Mouse (Mus musculus): Measurements from ENCODE around the gene Asb1. TPM values are rescaled to one million over a fixed set of nuclear protein-coding genes. Genes with fewer than 3 reads are reported as not detected.
A peak's percentile ranks its signal among the peaks of the same experiment; 100 is the strongest.

Gene Asb1
- total RNA-seq, 2 experiments from 2014 or later = 30.4 to 34.6 TPM

DNA sequence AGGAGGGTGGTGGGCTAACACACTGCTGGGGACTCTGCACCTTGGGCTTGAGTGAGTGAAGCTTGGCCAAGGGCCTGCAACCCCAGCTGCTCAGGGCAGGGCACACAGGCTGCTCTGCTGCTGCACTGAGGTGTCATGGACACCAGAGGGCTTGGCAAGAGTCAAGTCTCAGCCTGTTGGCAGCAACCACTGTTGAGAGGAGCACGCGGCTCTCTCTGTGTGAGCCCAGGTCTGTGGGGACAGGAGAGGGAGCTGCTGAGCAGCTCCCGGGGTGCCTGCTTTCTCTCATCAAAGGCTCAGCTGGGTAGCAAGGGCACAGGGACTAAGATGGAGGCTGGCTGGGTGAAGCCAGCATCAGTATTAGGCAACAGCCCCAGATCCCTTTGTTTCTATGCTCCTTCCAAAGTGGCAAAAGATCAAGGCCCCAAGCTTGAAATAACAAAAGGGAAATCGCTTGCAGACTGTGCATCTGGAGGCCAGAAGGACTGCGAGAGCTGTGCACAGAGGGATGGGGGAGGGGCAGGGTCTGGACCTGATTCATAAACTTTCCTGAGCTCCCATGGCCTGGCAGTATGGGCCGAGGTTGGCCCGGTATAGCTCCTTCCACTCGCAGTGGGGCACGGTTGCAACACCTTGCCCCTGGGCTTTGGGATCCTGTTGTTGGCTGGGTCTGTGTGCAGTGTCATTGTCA lies 60.5 kb downstream of the Asb1 start:
- intact Hi-C loops (cut with DNase I) = no loop called here
- peak; percentile 84 for DNase-seq

DNA sequence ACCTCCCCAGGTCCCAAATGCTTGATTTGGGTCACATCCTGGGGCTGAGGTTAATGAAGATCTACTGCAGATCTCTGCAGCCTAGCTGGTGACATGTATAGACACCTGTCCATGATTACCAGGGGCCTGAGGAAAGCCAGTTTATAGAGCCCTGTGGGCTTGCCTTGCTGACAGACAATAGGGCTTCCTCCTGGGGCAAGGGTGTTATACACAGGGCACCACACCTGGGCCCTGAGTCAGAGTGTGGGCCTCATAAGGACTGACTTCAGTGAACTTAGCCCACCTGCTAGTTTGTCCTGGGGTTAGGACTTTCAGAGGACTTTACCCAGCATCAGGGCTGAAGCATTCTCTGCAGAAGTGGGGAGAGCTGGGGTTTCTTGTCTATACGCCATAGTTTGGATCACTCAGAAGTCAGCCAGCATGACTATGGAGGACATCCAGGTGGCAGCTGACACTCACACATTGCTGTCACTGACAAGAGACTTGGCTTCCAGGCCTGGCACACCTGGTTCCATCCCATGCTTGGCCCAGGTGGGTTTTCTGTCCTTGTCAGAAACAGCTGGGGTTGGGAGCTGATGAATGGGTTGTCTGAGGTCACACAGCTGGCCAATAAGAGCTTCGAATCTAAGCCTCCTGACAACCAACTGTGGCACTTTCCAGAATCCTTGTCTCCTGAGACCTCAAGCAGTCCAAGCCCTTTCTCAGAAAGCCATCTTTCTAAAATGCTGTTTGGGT lies 61.2 kb downstream of the Asb1 start:
- intact Hi-C loops (cut with DNase I) = no loop called here
- no peak for DNase-seq

DNA sequence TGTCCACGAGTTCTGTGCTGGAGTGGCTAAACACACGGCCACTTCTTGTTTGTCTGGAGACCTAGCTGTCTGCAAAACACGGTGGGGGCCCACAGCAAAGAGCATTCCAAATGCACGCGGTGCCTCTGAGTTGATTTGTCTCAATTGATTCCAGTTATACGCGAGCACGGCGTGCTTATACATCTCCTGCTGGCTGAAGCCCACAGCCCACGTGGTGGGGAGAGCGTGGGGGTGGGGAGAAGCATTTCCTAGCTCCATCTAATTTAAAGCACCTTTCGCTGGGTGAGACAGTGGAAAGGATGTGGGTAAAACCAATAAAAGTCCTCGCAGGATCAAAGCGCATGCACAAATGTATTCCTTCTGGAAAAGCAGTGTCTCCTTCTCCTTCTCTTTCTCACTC lies 65.3 kb downstream of the Asb1 start:
- intact Hi-C loops (cut with DNase I) = no loop called here
- no peak for DNase-seq

DNA sequence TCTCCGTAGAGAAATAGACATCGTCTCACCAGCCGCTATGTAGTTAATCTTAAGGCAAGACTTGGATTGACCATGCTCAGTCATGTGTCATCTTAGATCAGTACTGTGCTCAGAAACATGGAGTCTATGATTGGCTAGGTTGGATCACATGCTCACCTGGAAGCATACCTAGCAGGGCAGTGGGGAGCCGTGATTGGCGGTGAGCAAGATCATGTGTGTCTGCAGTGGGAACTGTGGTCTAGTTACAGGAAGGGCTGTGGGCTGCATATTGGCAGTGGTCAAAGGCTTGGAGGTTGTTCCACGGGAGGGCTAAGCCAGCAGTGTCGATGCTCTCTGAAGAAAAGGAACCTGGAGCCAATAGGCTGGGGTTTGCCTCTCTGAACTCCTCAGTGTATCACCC lies 66.4 kb downstream of the Asb1 start:
- no peak for DNase-seq
- intact Hi-C loops (cut with DNase I) = no loop called here

DNA sequence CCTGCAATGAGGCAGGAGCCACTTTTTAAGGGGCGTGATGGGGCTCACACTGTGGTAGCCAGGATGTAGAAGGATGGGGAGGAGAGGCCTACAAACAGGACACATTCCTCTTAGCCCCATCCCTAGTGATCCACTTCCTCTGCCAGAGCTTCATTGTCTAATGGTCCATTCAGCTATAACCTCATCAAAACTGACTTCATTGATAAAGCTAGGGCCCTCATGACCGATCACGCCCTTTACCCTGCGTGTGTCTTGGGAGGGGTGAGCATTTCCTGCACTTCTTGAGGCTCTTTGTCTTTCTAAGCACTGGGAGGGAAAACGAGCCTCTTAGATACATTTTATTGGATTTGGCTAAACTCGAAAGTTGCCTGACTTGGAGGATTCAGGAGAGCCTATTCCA lies 66.8 kb downstream of the Asb1 start:
- no peak for DNase-seq
- intact Hi-C loops (cut with DNase I) = no loop called here

Other genes starting within 250 kb of the Asb1 start
- 10 to 100 TPM in 1 of 2 experiments, 1 to 10 TPM in 1; 9.2 to 11.3 TPM for gene Scly, start 242.2 kb upstream of the Asb1 start, total RNA-seq (2021)
- under 1 TPM in 1 of 2 experiments, not detected in 1; 0.14 TPM for gene Espnl, start 218.5 kb upstream of the Asb1 start, total RNA-seq (2021)
- gene Klhl30, start 189.5 kb upstream of the Asb1 start, total RNA-seq (2021) = not detected
- gene Erfe, start 174.1 kb upstream of the Asb1 start, total RNA-seq (2021) = under 1 TPM; 0.22 to 0.32 TPM
- 10 to 100 TPM; 84.7 to 89.3 TPM for gene Ilkap, start 141.7 kb upstream of the Asb1 start, total RNA-seq (2021)
- 10 to 100 TPM; 61.6 to 65.6 TPM for gene Hes6, start 126.5 kb upstream of the Asb1 start, total RNA-seq (2021)
- 10 to 100 TPM in 1 of 2 experiments, 1 to 10 TPM in 1; 8.4 to 10.7 TPM for gene Per2, start 81.2 kb upstream of the Asb1 start, total RNA-seq (2021)
- 10 to 100 TPM; 15.4 to 16.1 TPM for gene Traf3ip1, start 45.9 kb upstream of the Asb1 start, total RNA-seq (2021)